Mouse (Mus musculus): ENCODE results near the gene Sfxn4. TPM values are rescaled to one million over a fixed set of nuclear protein-coding genes. Genes with fewer than 3 reads are reported as not detected.
"Not testable (repeated sequence)": the region's sequence is repeated elsewhere in the genome, so short reads cannot be mapped to it uniquely, and the experiment has no call there.

Gene Sfxn4
- polyA plus RNA-seq, 1 experiment from 2014 or later: 14.4 TPM

GRCm38 (mm10) chr19:60887637-60888036 is 26.4 kb upstream of the Sfxn4 start:
- 87% methylated on average over 2 of the region's 2 CpGs for WGBS
- H3K27me3 ChIP-seq: no peaks in the 10 kb centered on the region
- peaks cover 22% of the 10 kb centered on the region for H3K4me1 ChIP-seq (replicated peaks)
- no peaks in the 10 kb centered on the region for H3K36me3 ChIP-seq
- H3K4me3 ChIP-seq (replicated peaks): no peak overlapping the region
- no peak overlapping the region for H3K9ac ChIP-seq (replicated peaks)
- H3K4me2 ChIP-seq (replicated peaks): no peak overlapping the region
- no peaks in the 10 kb centered on the region for H3K9me3 ChIP-seq
- ATAC-seq: no peak
- H3K27ac ChIP-seq: no peak overlapping the region

GRCm38 (mm10) chr19:60883129-60883528 is 21.9 kb upstream of the Sfxn4 start:
- Histone ChIP-seq H3K27me3 (no peaks in the 10 kb centered on the region), H3K9me3 (no peaks in the 10 kb centered on the region), H3K27ac (no peak overlapping the region), H3K36me3 (no peaks in the 10 kb centered on the region), H3K4me2 (replicated peaks) (no peak overlapping the region), H3K9ac (replicated peaks) (no peak overlapping the region), H3K4me3 (replicated peaks) (no peak overlapping the region), H3K4me1 (replicated peaks) (no peaks in the 10 kb centered on the region)
- ATAC-seq: 0 out of 2 replicates have a peak, but pooled peaks have one; percentile 50
- 8% methylated on average over 3 of the region's 3 CpGs for WGBS

GRCm38 (mm10) chr19:60874064-60874694 is 12.9 kb upstream of the Sfxn4 start, which contains the start of gene Prdx3:
Gene Prdx3 (minus strand): TSS chr19:60874556.
- under 1% methylated on average over 28 of the region's 28 CpGs for WGBS
- H3K27me3 ChIP-seq: no peaks in the 10 kb centered on the region
- peak; percentile 97 for ATAC-seq

GRCm38 (mm10) chr19:60873501-60873900 is 12.2 kb upstream of the Sfxn4 start:
- Histone ChIP-seq H3K4me2 (replicated peaks) (peak overlapping the region; percentile 59), H3K27me3 (no peaks in the 10 kb centered on the region), H3K27ac (peak overlapping the region; percentile 19; the same call in 1 of the 2 replicates), H3K4me3 (replicated peaks) (peak overlapping the region; percentile 57), H3K36me3 (peaks cover 13% of the 10 kb centered on the region), H3K9ac (replicated peaks) (no peak overlapping the region), H3K9me3 (no peaks in the 10 kb centered on the region), H3K4me1 (replicated peaks) (peaks cover 12% of the 10 kb centered on the region)
- 40% methylated on average over 4 of the region's 4 CpGs for WGBS
- ATAC-seq: no peak

More at GRCm38 (mm10) chr19:60874064-60874694, 12.9 kb upstream of the Sfxn4 start, which contains the start of gene Prdx3:
- peak within 1 kb of the TSS; percentile 70 for H3K9ac ChIP-seq (replicated peaks)
- H3K9me3 ChIP-seq: no peaks in the 10 kb centered on the region
- H3K4me2 ChIP-seq (replicated peaks): peak within 1 kb of the TSS; percentile 59
- H3K4me1 ChIP-seq (replicated peaks): peaks cover 12% of the 10 kb centered on the region
- H3K4me3 ChIP-seq (replicated peaks): peak within 1 kb of the TSS; percentile 57
- H3K36me3 ChIP-seq: peaks cover 8% of the 10 kb centered on the region; the same call in 1 of the 2 replicates
- H3K27ac ChIP-seq: peak within 1 kb of the TSS; percentile 71

GRCm38 (mm10) chr19:60872272-60872671 is 11.0 kb upstream of the Sfxn4 start:
- Histone ChIP-seq H3K36me3 (peaks cover 17% of the 10 kb centered on the region), H3K4me3 (replicated peaks) (no peak overlapping the region), H3K9ac (replicated peaks) (no peak overlapping the region), H3K27ac (no peak overlapping the region), H3K4me2 (replicated peaks) (no peak overlapping the region), H3K4me1 (replicated peaks) (peaks cover 12% of the 10 kb centered on the region), H3K9me3 (no peaks in the 10 kb centered on the region), H3K27me3 (no peaks in the 10 kb centered on the region)
- WGBS: 17% methylated on average over 1 of the region's 1 CpGs
- ATAC-seq: no peak

- H3K9me3 ChIP-seq: no peaks in the 10 kb centered on the region
- peaks cover 12% of the 10 kb centered on the region for H3K4me1 ChIP-seq (replicated peaks)
- no peak overlapping the region for H3K4me3 ChIP-seq (replicated peaks)
- 91% methylated on average over 5 of the region's 5 CpGs for WGBS
- H3K27ac ChIP-seq: no peak overlapping the region
- H3K4me2 ChIP-seq (replicated peaks): no peak overlapping the region
- ATAC-seq: no peak
- no peak overlapping the region for H3K9ac ChIP-seq (replicated peaks)
- peaks cover 17% of the 10 kb centered on the region for H3K36me3 ChIP-seq
- no peaks in the 10 kb centered on the region for H3K27me3 ChIP-seq
Measured at GRCm38 (mm10) chr19:60871366-60871765, 10.1 kb upstream of the Sfxn4 start.

- Histone ChIP-seq H3K27ac (no peak overlapping the region), H3K9me3 (no peaks in the 10 kb centered on the region), H3K36me3 (peaks cover 17% of the 10 kb centered on the region), H3K4me3 (replicated peaks) (no peak overlapping the region), H3K4me1 (replicated peaks) (peaks cover 12% of the 10 kb centered on the region), H3K4me2 (replicated peaks) (no peak overlapping the region), H3K27me3 (no peaks in the 10 kb centered on the region), H3K9ac (replicated peaks) (no peak overlapping the region)
- 93% methylated on average over 1 of the region's 1 CpGs for WGBS
- ATAC-seq: no peak
Measured at GRCm38 (mm10) chr19:60870489-60870888, 9.2 kb upstream of the Sfxn4 start.

- not testable (repeated sequence) for H3K4me3 ChIP-seq (replicated peaks); H3K4me2 ChIP-seq (replicated peaks); ATAC-seq; H3K27ac ChIP-seq; H3K9ac ChIP-seq (replicated peaks); H3K27me3 ChIP-seq; H3K4me1 ChIP-seq (replicated peaks); H3K9me3 ChIP-seq
- 98% methylated on average over 4 of the region's 4 CpGs for WGBS
- H3K36me3 ChIP-seq: peaks cover 26% of the 10 kb centered on the region
Measured at GRCm38 (mm10) chr19:60866169-60866568, 4.9 kb upstream of the Sfxn4 start.

- Histone ChIP-seq H3K9ac (replicated peaks) (no peak overlapping the region), H3K4me2 (replicated peaks) (no peak overlapping the region), H3K27ac (no peak overlapping the region), H3K4me3 (replicated peaks) (no peak overlapping the region), H3K4me1 (replicated peaks) (no peaks in the 10 kb centered on the region), H3K27me3 (no peaks in the 10 kb centered on the region), H3K9me3 (no peaks in the 10 kb centered on the region), H3K36me3 (peaks cover 52% of the 10 kb centered on the region)
- no peak for ATAC-seq
Measured at GRCm38 (mm10) chr19:60845731-60846130, 15.5 kb downstream of the Sfxn4 start.

GRCm38 (mm10) chr19:60843324-60843723 is 18.0 kb downstream of the Sfxn4 start:
- Histone ChIP-seq H3K9ac (replicated peaks) (no peak overlapping the region), H3K27ac (no peak overlapping the region), H3K4me1 (replicated peaks) (no peaks in the 10 kb centered on the region), H3K27me3 (no peaks in the 10 kb centered on the region), H3K4me3 (replicated peaks) (no peak overlapping the region), H3K36me3 (peaks cover 62% of the 10 kb centered on the region), H3K9me3 (no peaks in the 10 kb centered on the region), H3K4me2 (replicated peaks) (no peak overlapping the region)
- ATAC-seq: no peak

GRCm38 (mm10) chr19:60837747-60838146 is 23.5 kb downstream of the Sfxn4 start:
- Histone ChIP-seq H3K9me3 (no peaks in the 10 kb centered on the region), H3K27ac (no peak overlapping the region), H3K9ac (replicated peaks) (no peak overlapping the region), H3K36me3 (peaks cover 71% of the 10 kb centered on the region), H3K4me2 (replicated peaks) (no peak overlapping the region), H3K4me3 (replicated peaks) (no peak overlapping the region), H3K27me3 (no peaks in the 10 kb centered on the region), H3K4me1 (replicated peaks) (no peaks in the 10 kb centered on the region)
- peak; percentile 55 for ATAC-seq
- 84% methylated on average over 1 of the region's 1 CpGs for WGBS

GRCm38 (mm10) chr19:60818677-60819076 is 42.6 kb downstream of the Sfxn4 start:
- 89% methylated on average over 6 of the region's 6 CpGs for WGBS
- Histone ChIP-seq H3K4me2 (replicated peaks) (no peak overlapping the region), H3K4me1 (replicated peaks) (no peaks in the 10 kb centered on the region), H3K9ac (replicated peaks) (no peak overlapping the region), H3K9me3 (no peaks in the 10 kb centered on the region), H3K4me3 (replicated peaks) (no peak overlapping the region), H3K36me3 (peaks cover 62% of the 10 kb centered on the region), H3K27me3 (no peaks in the 10 kb centered on the region), H3K27ac (no peak overlapping the region)
- no peak for ATAC-seq

GRCm38 (mm10) chr19:60813133-60813532 is 48.1 kb downstream of the Sfxn4 start:
- WGBS: 95% methylated on average over 6 of the region's 6 CpGs
- no peak overlapping the region for H3K9ac ChIP-seq (replicated peaks)
- H3K27ac ChIP-seq: no peak overlapping the region
- no peaks in the 10 kb centered on the region for H3K9me3 ChIP-seq
- no peaks in the 10 kb centered on the region for H3K27me3 ChIP-seq
- H3K4me2 ChIP-seq (replicated peaks): no peak overlapping the region
- H3K4me3 ChIP-seq (replicated peaks): no peak overlapping the region
- peaks cover 20% of the 10 kb centered on the region for H3K36me3 ChIP-seq
- H3K4me1 ChIP-seq (replicated peaks): peaks cover 12% of the 10 kb centered on the region
- ATAC-seq: no peak
